Mouse (Mus musculus) C2C12 (cell line): ENCODE data around the gene Drosha. TPM values are rescaled to one million over a fixed set of nuclear protein-coding genes. Genes with fewer than 3 reads are reported as not detected.

ENCODE experiments used
- H3K27me3 ChIP-seq: one replicate; pipeline ENCODE4 v1.6.1; 2011; ENCODE audit not compliant: control insufficient read depth, insufficient read depth, insufficient read length
- H3K36me3 ChIP-seq: one replicate; pipeline ENCODE4 v1.6.1; 2011; ENCODE audit not compliant: control insufficient read depth, insufficient read depth
- H3K4me3 ChIP-seq: one replicate; pipeline ENCODE4 v1.5.1; 2011; ENCODE audit warnings: mild to moderate bottlenecking, control low read depth; ENCODE audit not compliant: poor library complexity, insufficient read depth, severe bottlenecking
- H3K79me2 ChIP-seq: one replicate; pipeline ENCODE4 v1.6.1; 2011; ENCODE audit not compliant: control insufficient read depth, insufficient read depth
- H3K79me3 ChIP-seq: one replicate; pipeline ENCODE4 v1.6.1; 2011; ENCODE audit warnings: low read depth, control low read depth
- H3ac ChIP-seq: one replicate; pipeline ENCODE3; 2011; ENCODE audit warnings: low read depth; ENCODE audit not compliant: control insufficient read depth, insufficient read length
- CEBPB ChIP-seq: IDR thresholded peaks from one replicate; pipeline ENCODE4 v1.6.1; 2011; ENCODE audit warnings: low read depth, mild to moderate bottlenecking, control low read depth, moderate library complexity
- CTCF ChIP-seq: IDR thresholded peaks from one replicate; pipeline ENCODE4 v1.5.1; 2011; ENCODE audit not compliant: control insufficient read depth, insufficient read depth, insufficient read length
- FOSL1 ChIP-seq: IDR thresholded peaks from one replicate; pipeline ENCODE4 v1.8.0; 2011; ENCODE audit warnings: mild to moderate bottlenecking, low read length; ENCODE audit not compliant: poor library complexity, insufficient read depth, severe bottlenecking
- MAX ChIP-seq: IDR thresholded peaks from one replicate; pipeline ENCODE4 v1.6.1; 2011; ENCODE audit warnings: mild to moderate bottlenecking, control low read depth
- MYOD1 ChIP-seq: IDR thresholded peaks from one replicate; pipeline ENCODE4 v1.6.1; 2011; ENCODE audit warnings: low read depth; ENCODE audit not compliant: control insufficient read depth, insufficient read length
- MYOG ChIP-seq: IDR thresholded peaks from one replicate; pipeline ENCODE4 v1.6.1; 2011; ENCODE audit not compliant: control insufficient read depth, insufficient read length; ENCODE audit errors: extremely low read depth
- USF1 ChIP-seq: IDR thresholded peaks from one replicate; pipeline ENCODE4 v1.6.1; 2011; ENCODE audit warnings: low read depth, mild to moderate bottlenecking, control low read depth, moderate library complexity
- polyA plus RNA-seq: library from polyadenylated mRNA; unstranded; fragments of >200 nt; fragmentation: generic; extraction: Trizol; gene quantifications from one replicate; pipeline ENCODE4 v1.2.1, GENCODE M21; 2012; ENCODE audit warnings: missing spikeins

Gene Drosha
- polyA plus RNA-seq, 1 experiment, result 42.0 TPM

DNA sequence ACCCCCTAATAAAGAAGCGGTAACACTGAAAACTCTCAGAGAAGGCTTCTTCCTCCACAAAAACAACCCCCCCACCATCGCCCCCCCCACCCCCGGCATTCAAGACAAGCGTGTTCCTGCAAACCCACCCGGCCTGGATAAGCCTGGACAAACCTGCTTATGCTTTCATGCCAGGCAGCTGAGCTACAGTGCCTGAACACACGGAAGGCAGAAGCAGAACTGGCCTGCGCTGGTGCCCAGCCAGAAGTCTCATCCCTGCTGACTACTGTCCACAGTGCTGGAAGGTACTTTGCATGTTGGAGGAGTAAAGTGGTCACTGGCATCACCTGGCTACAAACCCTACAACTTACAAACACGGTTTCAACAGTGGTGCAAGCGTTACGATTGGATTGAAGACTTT, 17.5 kb upstream of the Drosha start:
- Histone ChIP-seq H3K36me3 (peaks cover 45% of the 10 kb centered on the region), H3K79me2 (no peaks in the 10 kb centered on the region), H3ac (no peak overlapping the region), H3K4me3 (no peak overlapping the region), H3K79me3 (no peaks in the 10 kb centered on the region), H3K27me3 (no peaks in the 10 kb centered on the region)
- TF ChIP-seq MYOG (no peak), USF1 (no peak), MAX (no peak), FOSL1 (no peak), MYOD1 (no peak), CTCF (no peak), CEBPB (no peak)

DNA sequence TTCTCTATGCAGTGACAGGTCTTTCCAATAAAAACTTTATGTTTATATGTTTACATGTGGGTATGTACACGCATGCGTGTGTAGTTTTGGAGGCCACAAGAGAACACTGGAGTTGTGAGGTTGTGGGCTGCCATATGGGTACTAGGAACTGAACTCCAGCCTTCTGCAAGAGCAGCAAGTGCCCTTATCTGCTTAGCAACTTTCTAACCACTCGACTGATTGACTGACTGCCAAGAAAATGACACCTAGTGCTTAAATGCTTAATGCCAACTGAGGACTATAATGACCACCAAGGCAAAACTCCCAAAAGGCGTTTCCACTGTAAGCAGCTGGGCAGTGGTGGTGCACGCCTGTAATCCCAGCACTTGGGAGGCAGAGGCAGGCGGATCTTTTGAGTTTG, 15.3 kb upstream of the Drosha start:
- H3K27me3 ChIP-seq, result no peaks in the 10 kb centered on the region
- H3K79me2 ChIP-seq, result no peaks in the 10 kb centered on the region
- TF ChIP-seq USF1, result no peak
- H3ac ChIP-seq, result no peak overlapping the region
- H3K4me3 ChIP-seq, result no peak overlapping the region
- H3K79me3 ChIP-seq, result no peaks in the 10 kb centered on the region
- H3K36me3 ChIP-seq, result peaks cover 66% of the 10 kb centered on the region

DNA sequence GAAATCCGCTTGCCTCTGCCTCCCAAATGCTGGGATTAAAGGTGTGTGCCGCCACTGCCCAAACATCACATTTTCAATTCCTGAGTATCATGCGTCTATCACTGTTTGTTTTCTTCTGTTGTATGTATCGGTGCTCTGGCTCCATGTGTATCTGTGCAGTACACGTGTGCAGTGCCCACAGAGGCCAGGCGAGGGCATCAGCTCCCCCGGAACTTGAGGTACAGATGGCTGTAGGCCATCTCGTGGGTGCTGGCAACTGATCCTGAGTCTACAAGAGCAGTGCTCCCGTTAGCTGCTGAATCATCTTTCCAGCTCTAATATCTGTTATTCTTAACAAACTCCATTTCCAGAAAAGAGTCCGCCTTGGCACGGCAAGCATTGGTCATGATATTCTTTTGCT, 12.0 kb upstream of the Drosha start:
- peaks cover 87% of the 10 kb centered on the region for H3K36me3 ChIP-seq
- H3K27me3 ChIP-seq, result no peaks in the 10 kb centered on the region
- H3K79me3 ChIP-seq, result no peaks in the 10 kb centered on the region
- H3K79me2 ChIP-seq, result no peaks in the 10 kb centered on the region
- no peak overlapping the region for H3K4me3 ChIP-seq
- no peak overlapping the region for H3ac ChIP-seq
- TF ChIP-seq CTCF (no peak), MYOG (no peak), CEBPB (no peak), USF1 (no peak), MAX (no peak), FOSL1 (no peak), MYOD1 (no peak)

DNA sequence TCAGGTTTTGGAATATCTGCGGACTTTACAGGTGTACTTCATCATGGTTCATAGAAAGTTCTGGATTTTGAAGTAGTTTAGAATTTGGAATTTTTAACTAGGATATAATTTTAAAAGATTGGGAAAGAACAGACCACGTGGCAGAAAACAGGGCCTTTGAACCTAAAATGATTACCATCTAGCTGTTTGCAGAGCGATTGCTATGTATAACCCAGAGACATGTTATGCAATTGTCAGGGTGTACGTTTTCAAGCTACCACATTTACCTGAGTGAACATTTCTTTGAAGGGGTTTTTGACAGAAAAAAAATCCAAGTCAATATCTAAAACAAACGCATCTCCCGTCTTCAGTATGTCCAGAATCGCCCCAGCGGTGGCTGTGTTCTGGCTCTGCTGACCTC, 7.0 kb upstream of the Drosha start:
- H3ac ChIP-seq, result no peak overlapping the region
- TF ChIP-seq MYOD1 (no peak), USF1 (no peak), CTCF (no peak), MYOG (no peak), MAX (no peak)
- H3K27me3 ChIP-seq, result no peaks in the 10 kb centered on the region
- H3K79me2 ChIP-seq, result peaks cover 3% of the 10 kb centered on the region
- H3K4me3 ChIP-seq, result no peak overlapping the region
- H3K36me3 ChIP-seq, result peaks cover 92% of the 10 kb centered on the region
- no peaks in the 10 kb centered on the region for H3K79me3 ChIP-seq

DNA sequence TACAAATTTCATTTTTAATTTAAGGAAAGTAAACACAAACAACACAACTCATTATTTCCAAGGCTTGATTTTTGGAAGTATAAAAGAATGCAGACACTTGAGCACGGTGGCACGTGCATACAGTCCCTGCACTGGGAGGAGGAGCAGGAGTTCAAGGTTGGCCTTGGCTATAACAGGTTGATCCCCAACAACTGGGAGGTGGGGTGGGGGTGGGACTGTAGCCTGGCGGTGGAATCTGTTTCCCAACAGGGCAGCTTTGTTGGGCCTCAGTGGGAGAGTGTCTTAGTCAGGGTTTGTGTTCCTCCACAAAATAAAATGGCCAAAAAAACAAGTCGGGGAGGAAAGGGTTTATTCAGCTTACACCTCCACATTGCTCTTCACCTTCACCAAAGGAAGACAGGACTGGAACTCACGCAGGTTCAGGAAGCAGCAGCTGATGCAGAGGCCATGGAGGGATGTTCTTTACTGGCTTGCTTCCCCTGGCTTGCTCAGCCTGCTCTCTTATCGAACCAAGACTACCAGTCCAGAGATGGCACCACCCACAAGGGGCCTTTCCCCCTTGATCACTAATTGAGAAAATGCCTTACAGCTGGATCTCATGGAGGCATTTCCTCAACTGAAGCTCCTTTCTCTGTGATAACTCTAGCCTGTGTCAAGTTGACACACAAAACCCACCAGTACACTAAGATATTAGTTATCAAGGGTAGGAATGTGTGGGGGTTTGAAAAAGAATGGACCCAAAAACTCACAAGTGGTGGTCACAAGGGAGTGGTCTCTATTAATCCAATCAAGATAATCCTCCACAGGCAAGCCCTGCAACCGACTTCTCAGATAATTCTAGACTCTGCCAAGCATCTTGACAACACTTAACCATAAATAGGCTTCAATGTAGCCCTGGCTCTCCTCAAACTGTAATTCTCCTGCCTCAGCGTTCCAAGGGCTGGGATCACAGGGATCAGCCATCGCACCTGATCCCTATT, 1.9 kb upstream of the Drosha start:
- Histone ChIP-seq H3K36me3 (peaks cover 61% of the 10 kb centered on the region), H3K79me2 (peaks cover 49% of the 10 kb centered on the region), H3K4me3 (no peak overlapping the region), H3ac (no peak overlapping the region), H3K79me3 (peaks cover 23% of the 10 kb centered on the region), H3K27me3 (no peaks in the 10 kb centered on the region)
- TF ChIP-seq FOSL1 (no peak), USF1 (no peak), MAX (no peak), MYOD1 (no peak), CTCF (no peak), MYOG (no peak), CEBPB (no peak)

DNA sequence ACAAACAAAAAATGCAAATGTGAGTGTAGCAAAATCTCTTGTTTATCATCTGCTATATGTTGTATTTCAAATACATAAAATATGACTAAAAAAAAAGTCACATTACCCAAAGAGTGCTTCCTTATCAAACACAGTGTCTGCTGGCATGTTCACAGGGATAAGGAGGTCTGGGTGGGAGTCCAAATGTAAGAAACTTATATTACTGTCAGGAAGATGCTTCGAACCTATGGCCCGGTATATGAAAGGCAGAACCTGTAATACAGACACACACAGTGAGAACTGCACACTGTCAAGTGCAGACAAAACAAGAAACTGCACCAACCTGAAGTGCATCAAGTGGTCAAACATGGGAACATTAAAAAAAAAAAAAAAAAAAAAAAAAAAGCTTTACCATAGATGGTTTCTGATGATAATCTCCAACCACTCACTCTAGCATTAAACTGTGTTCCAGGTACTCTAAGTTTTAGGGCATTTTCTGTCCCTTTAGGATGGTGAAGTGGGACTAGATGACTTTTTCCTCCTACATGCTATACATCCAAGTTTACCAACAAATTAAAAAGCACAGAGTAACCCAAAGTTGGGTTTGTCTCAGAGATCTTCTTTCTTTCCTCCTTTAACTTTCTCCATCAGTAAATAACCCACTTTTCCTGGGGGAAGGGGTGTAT, 1.0 kb upstream of the Drosha start:
- no peak for TF ChIP-seq FOSL1
- TF ChIP-seq CEBPB, result no peak
- TF ChIP-seq MYOG, result no peak
- TF ChIP-seq USF1, result no peak
- no peak for TF ChIP-seq CTCF
- H3K27me3 ChIP-seq, result no peaks in the 10 kb centered on the region
- peaks cover 49% of the 10 kb centered on the region for H3K79me2 ChIP-seq
- peak overlapping the region; percentile 98 for H3K4me3 ChIP-seq
- peaks cover 25% of the 10 kb centered on the region for H3K79me3 ChIP-seq
- peak overlapping the region; percentile 97 for H3ac ChIP-seq
- peaks cover 64% of the 10 kb centered on the region for H3K36me3 ChIP-seq
